Mouse (Mus musculus) hindbrain, postnatal 0 days (tissue): Measurements from ENCODE around the gene Cog2. TPM values are rescaled to one million over a fixed set of nuclear protein-coding genes. Genes with fewer than 3 reads are reported as not detected.

Experiments
- ATAC-seq: fragments of 200-750 bp; cut with Nextera tagmentation; 2 replicates; pipeline ENCODE4 v1.8.0; 2017; ENCODE audit warnings: mild to moderate bottlenecking, moderate TSS enrichment, moderate library complexity
- DNase-seq: peaks from one replicate; pipeline ENCODE4 v3.0.0-alpha.2; 2015; ENCODE audit warnings: low spot score
- H3K27ac ChIP-seq: fragments of 300-500 bp; sonication (generic); 2 replicates; pipeline ENCODE4 v1.5.1; 2014; ENCODE audit warnings: mild to moderate bottlenecking
- H3K27me3 ChIP-seq: fragments of 300-500 bp; sonication (generic); 2 replicates; pipeline ENCODE4 v1.6.1; 2014; ENCODE audit warnings: low read length, mixed read lengths; ENCODE audit not compliant: insufficient read depth
- H3K36me3 ChIP-seq: fragments of 300-500 bp; sonication (generic); 2 replicates; pipeline ENCODE4 v1.6.1; 2014; ENCODE audit warnings: low read length, mixed read lengths; ENCODE audit not compliant: insufficient read depth
- H3K4me1 ChIP-seq: fragments of 300-500 bp; sonication (generic); 2 replicates; pipeline ENCODE4 v1.6.1; 2014; ENCODE audit warnings: antibody characterized with exemption, low read length, mixed read lengths; ENCODE audit not compliant: insufficient read depth
- H3K4me2 ChIP-seq: fragments of 300-500 bp; sonication (generic); 2 replicates; pipeline ENCODE4 v1.6.1; 2014; ENCODE audit warnings: low read depth, mild to moderate bottlenecking, low read length, moderate library complexity, mixed read lengths
- H3K4me3 ChIP-seq: fragments of 300-500 bp; sonication (generic); 2 replicates; pipeline ENCODE4 v1.5.1; 2014; ENCODE audit warnings: low read length
- H3K9ac ChIP-seq: fragments of 300-500 bp; sonication (generic); replicated peaks from 2 replicates; pipeline ENCODE4 v1.6.1; 2014; ENCODE audit warnings: mild to moderate bottlenecking, low read length, moderate library complexity, mixed read lengths
- H3K9me3 ChIP-seq: fragments of 300-500 bp; sonication (generic); 2 replicates; pipeline ENCODE4 v1.6.1; 2016; ENCODE audit warnings: low read length, mixed read lengths
- CTCF ChIP-seq: IDR thresholded peaks from 2 replicates; pipeline ENCODE4 v1.5.1; 2016; ENCODE audit warnings: antibody characterized with exemption, control low read depth, low read depth
- WGBS: fragments of 180-500 bp; shearing (Covaris S2); extraction: QIAGEN DNeasy Blood & Tissue Kit; methylation state at CpG from one replicate; pipeline ENCODE4 v1.1.7; 2014; 5-methylcytosine and 5-hydroxymethylcytosine counted together
- polyA plus RNA-seq: library from polyadenylated mRNA; unstranded; fragments of >200 nt; fragmentation: Nextera tagmentation; extraction: Ambion mirVana; gene quantifications from 2 replicates; pipeline ENCODE4 v1.2.1, GENCODE M21; 2015
- total RNA-seq: library from RNA; depleted of rRNA; stranded (reverse); fragments of >200 nt; gene quantifications from 2 replicates; pipeline ENCODE4 v1.2.3, GENCODE M21; 2014

Gene Cog2
- total and polyA plus RNA-seq, 2 experiments from 2014 or later: 17.3 to 30.0 TPM

- H3K27me3 ChIP-seq: no peaks in the 10 kb centered on the region
- 84% methylated on average over 5 of the region's 5 CpGs for WGBS
- H3K36me3 ChIP-seq: no peaks in the 10 kb centered on the region
- ATAC-seq (no peak), DNase-seq (no peak)
- no peak overlapping the region for H3K4me2 ChIP-seq
- TF ChIP-seq CTCF: no peak
- no peak overlapping the region for H3K4me3 ChIP-seq
- no peak overlapping the region for H3K27ac ChIP-seq
- H3K9ac ChIP-seq: no peak overlapping the region
- H3K4me1 ChIP-seq: 0 out of 2 replicates have a peak, but pooled peaks cover 8% of the 10 kb centered on the region
- no peaks in the 10 kb centered on the region for H3K9me3 ChIP-seq
These were observed 23.7 kb upstream of the Cog2 start for GRCm38 (mm10) chr8:124496871-124497270.

- no peak overlapping the region for H3K4me3 ChIP-seq
- 0 out of 2 replicates have a peak, but pooled peaks cover 8% of the 10 kb centered on the region for H3K4me1 ChIP-seq
- TF ChIP-seq CTCF: no peak
- ATAC-seq (no peak), DNase-seq (no peak)
- no peak overlapping the region for H3K4me2 ChIP-seq
- H3K27me3 ChIP-seq: no peaks in the 10 kb centered on the region
- H3K9ac ChIP-seq: no peak overlapping the region
- H3K27ac ChIP-seq: no peak overlapping the region
- no peaks in the 10 kb centered on the region for H3K36me3 ChIP-seq
- 0 out of 2 replicates have a peak, but pooled peaks cover 2% of the 10 kb centered on the region for H3K9me3 ChIP-seq
These were observed 22.2 kb upstream of the Cog2 start for GRCm38 (mm10) chr8:124498398-124498797.

- H3K4me3 ChIP-seq: no peak overlapping the region
- H3K36me3 ChIP-seq: no peaks in the 10 kb centered on the region
- 58% methylated on average over 7 of the region's 7 CpGs for WGBS
- no peak overlapping the region for H3K27ac ChIP-seq
- DNase-seq: peak; percentile 5
- no peaks in the 10 kb centered on the region for H3K27me3 ChIP-seq
- H3K4me1 ChIP-seq: 0 out of 2 replicates have a peak, but pooled peaks cover 6% of the 10 kb centered on the region
- TF ChIP-seq CTCF: peak; percentile 30
- no peak overlapping the region for H3K4me2 ChIP-seq
- 0 out of 2 replicates have a peak, but pooled peaks cover 8% of the 10 kb centered on the region for H3K9me3 ChIP-seq
- no peak for ATAC-seq
- H3K9ac ChIP-seq: no peak overlapping the region
These were observed 21.2 kb upstream of the Cog2 start for GRCm38 (mm10) chr8:124499236-124499937.

GRCm38 (mm10) chr8:124499938-124500239 is 20.7 kb upstream of the Cog2 start:
- DNase-seq: no peak
- no peak overlapping the region for H3K27ac ChIP-seq
- no peaks in the 10 kb centered on the region for H3K36me3 ChIP-seq
- H3K4me2 ChIP-seq: no peak overlapping the region
- H3K9ac ChIP-seq: no peak overlapping the region
- TF ChIP-seq CTCF: no peak
- 76% methylated on average over 5 of the region's 5 CpGs for WGBS
- H3K4me1 ChIP-seq: 0 out of 2 replicates have a peak, but pooled peaks cover 5% of the 10 kb centered on the region
- no peaks in the 10 kb centered on the region for H3K27me3 ChIP-seq
- no peak for ATAC-seq
- no peak overlapping the region for H3K4me3 ChIP-seq
- H3K9me3 ChIP-seq: 0 out of 2 replicates have a peak, but pooled peaks cover 8% of the 10 kb centered on the region

GRCm38 (mm10) chr8:124505626-124506025 is 14.9 kb upstream of the Cog2 start:
- no peak for TF ChIP-seq CTCF
- Histone ChIP-seq H3K9ac (no peak overlapping the region), H3K4me3 (no peak overlapping the region), H3K4me2 (no peak overlapping the region), H3K9me3 (0 out of 2 replicates have a peak, but pooled peaks cover 8% of the 10 kb centered on the region), H3K27me3 (no peaks in the 10 kb centered on the region), H3K4me1 (peaks cover 3% of the 10 kb centered on the region; the same call in 1 of the 2 replicates), H3K27ac (no peak overlapping the region), H3K36me3 (no peaks in the 10 kb centered on the region)
- ATAC-seq: no peak
- peak; percentile 13 for DNase-seq

- H3K27me3 ChIP-seq: no peaks in the 10 kb centered on the region
- no peak for ATAC-seq
- H3K4me3 ChIP-seq: no peak overlapping the region
- H3K27ac ChIP-seq: peak overlapping the region; percentile 66
- H3K9ac ChIP-seq: no peak overlapping the region
- DNase-seq: peak; percentile 48
- H3K36me3 ChIP-seq: no peaks in the 10 kb centered on the region
- 0 out of 2 replicates have a peak, but pooled peaks cover 8% of the 10 kb centered on the region for H3K9me3 ChIP-seq
- TF ChIP-seq CTCF: no peak
- WGBS: 60% methylated on average over 8 of the region's 8 CpGs
- no peak overlapping the region for H3K4me2 ChIP-seq
- H3K4me1 ChIP-seq: peaks cover 3% of the 10 kb centered on the region; the same call in 1 of the 2 replicates
These were observed 12.8 kb upstream of the Cog2 start for GRCm38 (mm10) chr8:124507572-124508320.
